ENCODE assay signal across 13 mouse cellular contexts in genomic region chr4:97584445-97585130, GRCm38 (mm10).
DNase-seq lines count a peak whose midpoint lies in the region; ATAC-seq and TF ChIP-seq lines count a peak whose summit lies in the region.
"Had no signal": no experiment of that assay in that cellular context is flagged by ENCODE, and none has a peak within 500 bp of the region (broad histone marks: within the 10 kb centered on the region; RNA-seq: fewer than 3 reads in every experiment).

No protein-coding gene starts in this region.

- DNase-seq in left cerebral cortex, adult 2 months (ENCODE audit: extremely low spot score in 1 of 2, low spot score in 2 of 2), result no peak
- DNase-seq in left cerebral cortex, adult 18-20 months (ENCODE audit: low spot score in 2 of 2), result no peak
- DNase-seq in forebrain, embryonic 10.5 days (ENCODE audit: extremely low spot score, low spot score), result peak; percentile 21
- DNase-seq in hindbrain, postnatal 0 days (ENCODE audit: low spot score), result peak; percentile 55
- DNase-seq in urinary bladder, postnatal 10 days (ENCODE audit: low spot score), result no peak
- DNase-seq in adrenal gland, postnatal 25 days, result no peak
- DNase-seq: gastrocnemius, postnatal 25 days; heart, postnatal 14 days; kidney, postnatal 36 days had no signal

- no peak for TF ChIP-seq CTCF in left cerebral cortex, adult 2 months (IDR thresholded peaks at IDR 0.05)
- TF ChIP-seq CTCF in hindbrain, postnatal 0 days (IDR thresholded peaks at IDR 0.05; ENCODE audit: low read depth), result no peak

- no peaks in the 10 kb centered on the region for H3K36me3 ChIP-seq in forebrain, embryonic 10.5 days (replicated peaks)
- H3K36me3 ChIP-seq in hindbrain, postnatal 0 days (ENCODE audit: insufficient read depth, low read length), result no peaks in the 10 kb centered on the region
- H3K36me3 ChIP-seq in neural tube, embryonic 13.5 days, result no peaks in the 10 kb centered on the region
- H3K36me3 ChIP-seq: stomach, embryonic 15.5 days had no signal

- H3K4me1 ChIP-seq in forebrain, embryonic 10.5 days, result peaks cover 83% of the 10 kb centered on the region
- no peaks in the 10 kb centered on the region for H3K4me1 ChIP-seq in hindbrain, postnatal 0 days (ENCODE audit: insufficient read depth, low read length)
- peaks cover 37% of the 10 kb centered on the region for H3K4me1 ChIP-seq in neural tube, embryonic 13.5 days (replicated peaks)
- H3K4me1 ChIP-seq: stomach, embryonic 15.5 days had no signal

- H3K9ac ChIP-seq in hindbrain, postnatal 0 days (replicated peaks; ENCODE audit: low read length), result peak overlapping the region; percentile 59
- H3K9ac ChIP-seq in neural tube, embryonic 13.5 days, result peak overlapping the region; percentile 53
- H3K9ac ChIP-seq: stomach, embryonic 15.5 days had no signal

- H3K27me3 ChIP-seq in forebrain, embryonic 10.5 days (ENCODE audit: poor library complexity, severe bottlenecking), result no peaks in the 10 kb centered on the region
- no peaks in the 10 kb centered on the region for H3K27me3 ChIP-seq in hindbrain, postnatal 0 days (ENCODE audit: insufficient read depth, low read length)
- H3K27me3 ChIP-seq in neural tube, embryonic 13.5 days, result no peaks in the 10 kb centered on the region
- H3K27me3 ChIP-seq: stomach, embryonic 15.5 days had no signal

- ATAC-seq in hindbrain, postnatal 0 days, result no peak
- peak; percentile 75; the same call in 1 of the 2 replicates for ATAC-seq in neural tube, embryonic 13.5 days (ENCODE audit: low read depth)
- ATAC-seq in granulocyte monocyte progenitor cell, adult 5-6 weeks (replicated peaks; ENCODE audit: poor library complexity, severe bottlenecking), result no peak

- intact Hi-C loops in left cerebral cortex, adult 2 months (cut with DNase I), result loop anchor here (5.0 to 10.0 kb wide), 2 partner anchors 33 to 190 kb away; partner anchors contain the start of genes E130114P18Rik and Nfia

- H3K4me3 ChIP-seq in left cerebral cortex, adult 2 months, result peak overlapping the region; percentile 29
- H3K4me3 ChIP-seq in forebrain, embryonic 10.5 days, result peak overlapping the region; percentile 48
- peak overlapping the region; percentile 37 for H3K4me3 ChIP-seq in hindbrain, postnatal 0 days (ENCODE audit: low read length)
- peak overlapping the region; percentile 34 for H3K4me3 ChIP-seq in neural tube, embryonic 13.5 days
- H3K4me3 ChIP-seq: stomach, embryonic 15.5 days had no signal

- 36% methylated on average over 9 of the region's 9 CpGs for WGBS in forebrain, embryonic 10.5 days
- WGBS in hindbrain, postnatal 0 days, result 18% methylated on average over 9 of the region's 9 CpGs
- 25% methylated on average over 9 of the region's 9 CpGs for WGBS in neural tube, embryonic 13.5 days

- peak overlapping the region; percentile 58 for H3K27ac ChIP-seq in left cerebral cortex, adult 2 months
- peak overlapping the region; percentile 87 for H3K27ac ChIP-seq in forebrain, embryonic 10.5 days
- peak overlapping the region; percentile 85 for H3K27ac ChIP-seq in hindbrain, postnatal 0 days
- H3K27ac ChIP-seq in neural tube, embryonic 13.5 days (replicated peaks), result peak overlapping the region; percentile 84
- H3K27ac ChIP-seq: stomach, embryonic 15.5 days had no signal

- H3K9me3 ChIP-seq in forebrain, embryonic 10.5 days, result no peaks in the 10 kb centered on the region
- H3K9me3 ChIP-seq in hindbrain, postnatal 0 days (ENCODE audit: low read length), result no peaks in the 10 kb centered on the region
- no peaks in the 10 kb centered on the region for H3K9me3 ChIP-seq in neural tube, embryonic 13.5 days
- H3K9me3 ChIP-seq: stomach, embryonic 15.5 days had no signal

- peak overlapping the region; percentile 57 for H3K4me2 ChIP-seq in hindbrain, postnatal 0 days (ENCODE audit: low read depth, low read length)
- H3K4me2 ChIP-seq in neural tube, embryonic 13.5 days, result peak overlapping the region; percentile 50
- H3K4me2 ChIP-seq: liver, embryonic 11.5 days; stomach, embryonic 15.5 days had no signal

Comparison
In these comparisons a context has a peak if more than half of its experiments do, and no peak if none do; other contexts are left out.
1. DNase-seq: peak in forebrain, embryonic 10.5 days (single experiment) and hindbrain, postnatal 0 days (single experiment); none in left cerebral cortex, adult 2 months (0 of 2), left cerebral cortex, adult 18-20 months (0 of 2), urinary bladder, postnatal 10 days (single experiment) and adrenal gland, postnatal 25 days (single experiment).
2. Peak in every context shown above with its lines, with median percentiles within 50 percentile points of each other: H3K27ac ChIP-seq and H3K4me3 ChIP-seq.